Mouse (Mus musculus): ENCODE results near the gene Slc5a5.

The Slc5a5 gene

GRCm38 (mm10) chr8:70836666-70837065, 55.9 kb downstream of the Slc5a5 start:
- ATAC-seq (ENCODE audit: low TSS enrichment) = no peak

- no peak for ATAC-seq (ENCODE audit: low TSS enrichment)
Measured at GRCm38 (mm10) chr8:70834071-70834470, 58.5 kb downstream of the Slc5a5 start.

GRCm38 (mm10) chr8:70833520-70833919, 59.0 kb downstream of the Slc5a5 start:
- peak; percentile 26 for ATAC-seq (ENCODE audit: low TSS enrichment)

GRCm38 (mm10) chr8:70833018-70833482, 59.5 kb downstream of the Slc5a5 start:
- no peak for ATAC-seq (ENCODE audit: low TSS enrichment)

All from frontal cortex, adult (tissue).